Mouse (Mus musculus) A20 (cell line): Measurements from ENCODE around the gene Fto.

Experiments
- DNase-seq: peaks from one replicate; pipeline ENCODE4 v3.0.0-alpha.2; 2011; ENCODE audit warnings: low read depth, low spot score

Fto gene

DNA sequence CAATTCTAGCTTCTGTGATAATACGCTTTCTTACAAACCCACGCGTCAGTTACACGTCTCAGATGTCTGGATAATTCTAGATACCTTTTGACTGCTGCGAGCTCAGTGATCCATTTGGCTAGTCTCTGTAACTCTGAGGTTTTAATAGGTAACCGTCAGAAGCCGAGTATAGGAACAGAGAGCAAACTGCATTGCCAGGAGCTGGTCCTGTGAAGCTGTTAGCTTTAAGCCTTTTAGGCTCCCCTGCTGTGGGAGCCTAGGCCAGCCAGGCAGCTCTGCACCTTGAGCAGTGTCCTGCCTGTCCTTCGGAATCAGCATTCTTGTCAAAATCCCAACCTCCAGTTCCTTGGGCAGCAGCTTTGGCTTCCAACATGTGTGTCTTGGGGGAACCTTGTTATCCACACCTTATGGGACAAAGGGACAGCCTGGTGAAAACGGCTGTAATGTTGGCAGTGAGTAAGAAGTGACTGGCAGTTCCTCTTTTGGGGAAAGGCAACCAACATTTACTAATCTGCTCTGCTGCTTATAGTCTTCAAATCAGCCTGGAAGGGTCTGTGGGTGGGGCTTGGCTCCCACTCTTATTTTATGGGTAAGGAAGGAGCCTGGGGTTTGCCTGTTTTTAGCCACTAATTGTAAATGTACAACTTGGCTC, 77.2 kb downstream of the Fto start:
- peak; percentile 63 for DNase-seq

- no peak for DNase-seq
Measured at GRCm38 (mm10) chr8:91392261-91392660, 78.9 kb downstream of the Fto start.

DNA sequence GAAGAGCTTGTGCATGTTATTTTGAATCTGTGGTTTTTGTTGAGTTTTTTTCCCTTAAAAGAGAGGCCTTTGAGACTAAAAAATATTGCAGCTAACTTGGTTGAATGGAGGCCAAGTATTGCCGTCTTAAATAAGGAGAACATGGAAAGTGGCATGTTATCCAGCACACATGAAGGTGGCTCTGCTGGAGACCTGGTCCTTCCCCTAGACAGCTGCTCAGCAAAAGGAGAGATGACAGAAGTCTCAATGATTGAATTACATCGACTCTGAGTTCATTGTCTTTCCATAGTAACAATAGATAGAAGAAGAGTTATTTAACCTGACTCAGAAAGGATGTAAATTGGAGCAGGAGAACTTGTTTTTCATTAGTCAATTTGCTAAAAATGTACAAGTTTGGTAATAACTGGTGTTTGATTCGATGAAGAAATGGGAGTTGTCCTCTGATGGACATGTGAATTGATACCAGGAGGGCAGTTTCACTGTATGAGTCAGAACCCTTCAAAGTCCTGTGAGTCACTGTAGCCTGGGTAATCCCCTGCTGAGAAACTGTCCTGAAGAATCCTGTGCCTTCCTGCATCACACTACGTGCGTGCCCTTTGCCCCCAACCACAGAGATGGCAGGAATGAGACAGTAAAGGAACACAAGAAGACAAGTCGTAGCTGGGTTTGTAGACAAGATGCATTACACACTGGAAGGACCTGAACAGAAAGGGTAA, 82.2 kb downstream of the Fto start:
- DNase-seq: no peak

DNA sequence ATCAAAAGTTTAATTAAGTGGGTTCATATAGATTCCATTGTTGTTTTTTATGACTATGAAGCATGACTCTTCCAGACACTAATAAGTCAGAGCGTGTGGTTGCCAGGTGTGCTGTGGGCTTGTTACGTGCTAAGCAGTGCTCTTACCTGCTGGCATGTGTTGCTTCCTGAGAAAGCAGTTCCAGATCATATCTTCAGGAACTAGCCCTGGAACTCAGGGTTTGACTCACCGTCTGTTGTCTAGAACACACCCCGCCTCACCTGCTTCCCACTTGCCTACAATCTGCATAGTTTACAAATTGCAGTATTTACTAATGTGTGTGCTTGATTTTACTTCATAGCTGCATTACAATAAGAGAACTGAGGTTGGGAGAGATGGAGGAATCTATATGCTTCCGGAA, 84.7 kb downstream of the Fto start:
- DNase-seq: no peak

DNA sequence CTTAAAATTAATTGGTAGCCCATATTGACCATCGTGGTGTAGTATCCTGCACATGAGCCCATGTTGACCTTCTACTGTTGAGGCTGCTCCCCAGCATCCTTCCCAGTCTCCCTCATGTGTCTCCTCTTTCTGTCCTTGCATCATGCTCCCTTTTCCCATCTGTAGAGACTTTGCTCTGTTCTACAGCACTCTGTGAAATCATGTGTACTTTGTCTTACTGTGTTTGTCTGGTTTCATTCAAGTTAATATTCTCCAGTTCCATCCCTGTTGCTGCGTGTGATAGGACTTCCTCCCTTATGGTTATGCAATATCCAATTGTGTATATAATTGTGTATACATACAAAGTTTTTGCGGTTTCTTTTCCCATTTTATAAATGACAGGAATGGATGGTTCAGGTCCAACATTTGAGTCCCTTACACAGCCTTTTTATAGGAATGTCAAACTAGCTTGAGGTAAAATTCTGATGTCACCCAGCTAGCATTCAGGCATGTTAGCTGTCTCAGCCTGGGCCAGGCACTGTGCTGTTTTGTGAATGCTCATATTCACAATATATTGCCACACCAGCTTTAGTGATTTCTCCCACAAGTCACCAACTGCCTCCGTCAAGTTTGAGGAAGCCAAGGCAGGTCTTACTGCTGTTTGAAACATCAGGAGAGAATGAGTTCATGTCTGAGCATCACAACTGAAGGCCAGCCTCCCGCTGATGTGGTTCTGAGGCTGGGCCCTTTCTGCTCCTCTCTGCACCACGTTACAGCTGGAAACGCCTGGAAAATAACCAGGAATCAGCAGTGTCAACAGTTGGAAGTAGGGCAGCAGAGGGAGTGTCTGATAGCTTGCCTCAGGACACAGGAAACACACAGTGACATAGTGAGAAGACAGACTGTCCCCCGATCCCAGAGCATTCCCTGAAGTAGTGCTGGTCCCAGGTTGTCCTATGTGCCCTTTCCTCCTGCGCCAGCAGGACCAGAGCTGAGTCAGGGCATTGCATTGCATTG, 90.0 kb downstream of the Fto start:
- DNase-seq: no peak

DNA sequence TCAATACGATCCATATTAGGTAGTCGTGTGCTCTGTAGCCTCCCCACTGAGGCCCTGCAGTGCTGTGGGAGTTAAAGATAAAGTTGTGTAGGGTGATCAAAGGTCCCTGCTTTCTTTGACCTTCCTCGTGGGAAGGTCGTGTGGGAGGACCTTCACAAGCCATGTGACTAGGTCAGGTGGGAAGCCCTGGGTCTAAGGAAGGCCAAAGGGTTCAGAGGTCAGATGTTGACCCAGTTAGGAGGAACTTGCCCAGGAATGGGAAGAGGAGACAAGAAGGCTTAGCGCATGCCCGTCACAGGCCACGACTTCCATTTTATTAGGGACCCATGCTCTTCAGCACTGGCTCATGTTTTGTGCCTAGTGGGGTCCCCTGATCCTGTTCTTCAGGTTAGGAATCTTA, 91.0 kb downstream of the Fto start:
- no peak for DNase-seq

DNA sequence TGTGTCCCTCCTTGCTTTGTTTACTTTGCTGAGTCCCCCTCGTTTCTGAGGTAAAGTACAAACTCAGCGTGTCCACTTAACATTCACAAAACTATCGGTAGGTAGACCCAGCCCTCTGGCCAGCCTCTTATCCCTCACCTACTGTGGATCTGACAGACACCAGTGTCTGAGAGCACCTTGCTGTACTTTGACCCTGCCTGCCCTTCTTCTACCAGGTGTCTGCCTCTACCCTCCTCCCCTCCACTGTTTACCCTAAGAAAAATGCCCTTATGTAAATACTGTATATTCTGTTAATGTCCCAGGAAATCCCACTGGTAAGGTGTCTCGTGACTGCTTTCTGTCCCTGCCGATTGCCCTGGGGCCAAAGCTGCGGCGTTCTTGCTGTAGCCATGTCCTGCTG, 91.8 kb downstream of the Fto start:
- no peak for DNase-seq

DNA sequence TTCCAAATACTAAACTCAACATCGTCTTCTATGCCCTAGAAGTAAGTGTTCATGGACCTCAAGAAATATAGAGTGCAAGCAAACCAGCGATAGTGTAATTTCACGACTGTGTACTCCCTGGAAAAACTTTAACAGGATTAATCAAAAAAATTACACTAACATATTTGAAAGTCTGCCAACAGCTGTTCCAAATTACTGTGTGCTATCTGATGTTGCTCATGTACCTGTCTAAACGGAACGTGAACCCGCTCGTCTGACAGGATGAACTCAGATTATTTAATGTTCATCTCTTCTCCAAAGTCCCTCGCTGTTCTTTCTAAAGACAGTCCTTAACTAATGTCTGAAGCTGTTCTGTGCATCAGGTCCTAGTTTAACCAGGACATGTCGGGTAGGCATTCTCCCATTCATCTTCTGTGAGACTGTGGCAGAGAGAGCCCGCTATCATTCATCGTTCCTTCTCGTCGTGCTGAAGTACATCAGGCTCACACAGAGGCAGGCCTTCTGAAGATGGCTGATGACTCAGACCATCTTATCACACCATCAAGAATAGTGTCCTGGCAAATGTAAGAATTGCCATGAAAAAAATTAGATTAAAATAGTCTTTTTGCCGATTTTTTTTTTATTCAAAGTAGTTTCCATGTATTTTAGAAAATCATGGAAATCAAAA, 93.4 kb downstream of the Fto start:
- no peak for DNase-seq

DNA sequence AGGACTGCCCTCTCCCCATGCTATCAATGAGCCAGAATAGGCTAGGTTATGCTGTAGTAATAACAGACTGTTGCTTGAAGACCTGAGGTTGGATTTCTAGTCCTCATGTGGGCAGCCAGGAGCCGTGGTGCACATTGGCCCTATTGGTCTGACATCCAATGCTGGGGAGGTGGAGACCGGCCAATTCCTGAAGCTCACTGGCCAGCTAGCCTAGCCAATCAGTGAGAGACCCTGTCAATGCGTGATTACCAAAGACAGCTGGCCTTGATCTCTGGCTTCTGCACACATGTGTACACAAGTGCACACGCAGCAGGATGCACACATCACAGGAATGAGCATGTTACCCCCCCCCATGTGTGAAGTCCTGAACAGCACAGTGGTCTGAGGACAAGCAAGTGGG, 94.6 kb downstream of the Fto start:
- DNase-seq: no peak

DNA sequence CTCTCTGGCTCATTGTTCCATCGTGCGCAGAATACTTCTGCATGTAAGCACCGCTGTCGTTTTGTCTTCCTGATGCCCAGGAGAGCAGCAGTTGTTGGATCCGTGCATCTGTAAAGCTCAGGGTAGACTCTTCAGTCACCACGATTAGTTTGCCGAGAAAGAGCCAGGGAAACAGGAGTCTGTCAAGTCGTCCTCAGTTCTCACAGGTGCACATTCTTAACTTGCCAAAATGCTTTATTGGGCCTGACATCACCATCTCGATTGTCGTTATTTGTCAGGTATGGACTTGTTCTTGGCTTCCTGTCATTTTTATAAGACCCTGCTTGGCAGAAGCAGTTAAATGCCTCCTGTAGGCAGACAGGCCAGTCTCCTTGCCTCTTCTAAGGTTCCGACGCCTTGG, 96.7 kb downstream of the Fto start:
- DNase-seq: no peak

GRCm38 (mm10) chr8:91424491-91425074, 111.3 kb downstream of the Fto start:
- no peak for DNase-seq

- DNase-seq: no peak
Measured at GRCm38 (mm10) chr8:91425251-91425866, 112.0 kb downstream of the Fto start.

DNA sequence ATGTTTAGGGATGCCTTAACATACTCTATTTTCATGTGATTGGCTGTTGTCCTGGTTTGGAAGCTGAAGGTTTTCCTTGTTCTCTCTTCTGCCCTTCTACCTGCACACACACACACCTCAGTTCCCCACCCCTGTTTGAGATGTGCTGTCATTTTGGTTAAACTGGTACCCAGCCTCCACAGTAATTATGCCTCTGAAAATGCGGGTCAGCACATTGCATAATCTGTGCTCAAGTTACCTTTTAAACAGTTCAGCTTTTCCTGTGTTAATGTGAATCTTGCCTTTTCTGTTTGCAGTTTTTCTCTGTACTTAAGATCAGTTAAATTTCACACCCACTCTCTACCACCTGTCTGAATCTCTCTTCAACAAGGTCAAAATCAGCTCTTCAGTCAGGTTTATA, 113.2 kb downstream of the Fto start:
- DNase-seq: no peak

DNA sequence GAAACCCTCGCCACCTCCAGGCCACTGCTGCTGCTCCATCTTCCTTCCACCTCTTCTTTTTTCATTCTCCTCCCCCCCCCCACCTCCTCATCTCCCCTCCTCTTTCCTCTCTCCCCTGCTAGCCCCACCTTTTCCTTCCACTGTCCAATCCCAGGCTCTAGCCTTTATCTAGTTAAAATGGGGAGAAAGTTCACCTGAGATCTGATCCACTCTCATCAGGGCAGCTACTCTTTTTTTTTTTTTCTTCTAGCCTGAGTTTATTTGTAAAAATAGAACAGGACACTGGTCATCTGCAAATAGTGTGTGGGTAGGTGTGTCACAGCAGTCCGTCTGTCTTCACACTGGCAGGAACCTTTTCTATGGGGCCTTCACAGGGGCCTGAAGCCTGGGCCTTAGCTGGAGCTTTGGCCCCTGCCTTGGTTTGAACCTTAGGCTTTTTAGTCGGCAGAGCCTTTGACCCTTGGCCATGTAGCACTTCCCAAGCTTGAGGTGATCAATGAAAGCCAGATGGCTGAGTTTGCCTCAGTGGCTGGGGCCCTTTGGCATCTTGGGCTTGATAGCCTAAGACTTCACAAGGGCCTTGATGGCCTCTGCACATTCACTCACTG, 117.1 kb downstream of the Fto start:
- DNase-seq: no peak

- DNase-seq: no peak
Measured at GRCm38 (mm10) chr8:91436036-91436435, 122.7 kb downstream of the Fto start.

GRCm38 (mm10) chr8:91443911-91444310, 130.6 kb downstream of the Fto start:
- no peak for DNase-seq

DNA sequence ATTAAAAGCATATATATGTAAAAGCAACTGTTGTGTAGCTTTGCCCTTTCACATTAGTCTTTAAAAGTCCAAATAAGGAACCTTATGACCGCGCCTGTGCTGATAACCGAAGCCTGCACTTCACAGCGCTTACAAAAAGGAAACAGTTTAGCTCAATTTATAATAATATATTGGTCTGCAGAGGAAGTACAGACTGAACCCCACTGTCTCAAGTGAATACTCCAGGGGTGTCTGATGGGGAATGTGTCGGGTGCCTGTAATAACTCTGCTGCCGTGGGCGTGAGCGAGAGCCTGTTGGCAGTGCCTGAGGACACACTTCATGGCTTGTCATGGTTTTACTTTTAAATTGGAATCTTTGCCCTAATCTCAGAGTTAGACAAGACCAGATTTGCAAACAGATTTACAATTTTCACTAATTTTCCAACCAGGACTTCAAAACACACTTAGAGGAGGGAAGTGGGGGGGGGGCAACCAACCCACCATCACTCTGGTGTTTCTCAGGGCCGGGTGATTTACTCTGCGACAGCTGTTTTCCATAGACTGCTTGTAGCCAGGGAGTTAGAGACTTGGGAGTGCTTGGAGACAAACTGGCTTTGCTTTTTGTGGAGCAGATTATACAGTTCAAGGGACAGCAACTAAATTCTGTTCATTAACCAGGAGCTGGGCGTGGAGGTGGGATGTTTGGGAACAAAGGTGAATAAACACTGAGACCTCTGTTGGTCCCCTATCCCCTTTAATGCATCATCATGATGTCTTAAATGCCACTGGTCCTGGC, 131.5 kb downstream of the Fto start:
- DNase-seq: no peak

- DNase-seq: no peak
Measured at GRCm38 (mm10) chr8:91445516-91445915, 132.2 kb downstream of the Fto start.

DNA sequence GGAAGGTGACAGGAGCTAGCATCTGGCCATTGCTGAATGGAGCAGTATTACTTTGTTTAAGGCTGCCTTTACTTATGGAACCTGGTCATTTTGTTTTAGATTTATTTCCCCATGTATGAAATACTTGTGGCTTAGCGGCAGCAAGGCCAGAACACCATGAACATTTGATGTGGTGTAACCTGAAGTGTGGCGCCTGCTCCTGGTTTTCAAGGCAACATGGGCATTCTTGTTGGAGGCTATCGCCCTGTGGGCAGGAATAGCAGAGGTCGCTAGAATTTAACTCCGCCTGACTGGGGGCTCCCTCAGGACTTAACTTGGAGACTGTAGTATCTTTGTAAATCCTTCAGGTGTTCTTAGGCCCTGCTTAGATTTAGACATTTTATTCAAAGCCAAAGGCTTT, 132.7 kb downstream of the Fto start:
- DNase-seq: no peak
